Mouse (Mus musculus): ENCODE results near the gene Hoxd1.

The Hoxd1 gene

DNA sequence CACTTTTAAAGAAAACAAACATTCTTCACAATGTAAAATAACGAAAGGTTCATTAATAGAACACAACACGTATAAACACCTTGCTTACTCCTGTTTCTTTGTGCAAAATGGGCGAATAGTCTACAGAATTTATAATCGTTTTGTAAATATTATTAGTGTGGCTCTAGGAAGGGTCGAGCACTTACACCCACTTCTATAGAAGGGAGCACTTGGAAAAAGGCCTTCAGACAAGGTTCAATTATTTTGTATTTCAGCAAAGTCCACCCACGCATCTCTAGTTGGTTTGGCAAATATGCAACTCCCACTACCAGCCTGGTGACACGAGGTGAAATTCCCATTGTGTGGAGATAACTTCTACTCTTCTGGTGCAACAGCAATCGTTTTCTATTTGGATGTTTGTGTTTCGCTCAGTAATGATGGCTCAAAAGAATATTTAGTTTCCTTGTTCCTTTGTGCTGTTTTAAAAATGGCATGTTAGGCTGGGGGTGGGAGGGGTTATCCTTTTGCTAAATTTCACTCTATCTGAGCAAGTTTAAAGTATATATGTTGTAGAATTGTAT lies 14.3 kb upstream of the Hoxd1 start:
- DNase-seq (ENCODE audit: low spot score), result no peak

DNA sequence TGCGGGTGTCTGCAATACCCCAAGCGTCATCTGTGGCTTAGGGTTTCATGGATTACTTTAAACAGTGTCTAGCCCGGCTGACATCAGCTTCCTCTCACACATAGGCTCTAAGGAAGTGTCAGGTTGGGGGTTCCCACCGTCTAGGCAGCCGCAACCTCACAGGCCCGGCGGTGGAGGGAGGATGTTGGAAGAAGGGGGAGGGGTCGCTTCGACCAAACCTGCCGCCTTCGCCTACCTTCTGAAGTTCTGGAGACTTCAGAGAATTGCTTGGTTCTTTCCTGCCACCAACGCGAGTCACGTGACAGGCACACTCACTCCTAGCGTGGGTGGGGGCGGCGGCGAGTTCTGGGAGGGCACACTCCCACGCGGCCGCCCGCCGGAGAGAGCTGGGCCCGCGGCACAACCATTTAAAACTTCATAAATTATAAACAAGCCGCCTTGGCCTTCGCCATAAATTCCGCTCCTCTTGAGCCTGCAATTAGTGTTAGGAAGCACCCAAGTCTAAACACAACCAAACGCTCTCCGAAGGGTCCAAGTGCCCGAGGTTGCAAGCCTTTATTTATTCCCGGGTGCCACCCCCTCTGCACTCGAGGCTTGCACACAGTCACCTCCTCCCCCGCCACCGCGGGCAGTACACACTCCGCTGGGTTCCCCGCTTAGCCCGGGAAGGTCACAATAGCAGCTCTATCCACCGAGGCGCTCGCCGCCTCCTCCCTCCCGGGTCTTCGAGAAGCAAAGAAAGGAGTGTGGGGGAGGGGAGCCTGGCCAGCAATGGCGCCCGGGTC lies 13.3 kb upstream of the Hoxd1 start:
- DNase-seq (ENCODE audit: low spot score), result no peak

DNA sequence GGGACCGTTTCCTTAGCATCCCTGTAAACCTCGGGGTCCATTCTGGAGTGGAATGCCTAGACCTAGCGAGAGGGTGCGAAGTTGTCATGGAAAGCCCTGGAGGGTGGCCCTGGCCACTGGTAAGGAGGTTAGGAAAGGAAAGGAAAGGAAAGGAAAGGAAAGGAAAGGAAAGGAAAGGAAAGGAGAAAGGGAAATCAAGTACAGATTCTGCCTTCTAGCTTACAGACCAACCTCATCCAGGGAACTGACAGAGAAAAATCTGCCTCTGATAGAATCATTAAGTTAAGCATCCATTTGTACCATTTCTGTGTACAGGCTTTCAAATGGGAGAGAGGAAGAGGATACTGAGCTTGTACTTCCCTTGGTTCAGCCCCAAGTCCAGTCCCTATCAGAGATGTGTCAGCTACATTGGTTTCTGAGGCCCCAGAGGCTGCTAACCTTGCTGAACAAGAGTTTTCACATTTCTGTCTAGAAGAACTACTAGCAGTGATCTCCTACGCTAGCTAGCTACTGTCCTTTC lies 12.0 kb upstream of the Hoxd1 start:
- no peak for DNase-seq (ENCODE audit: low spot score)

DNA sequence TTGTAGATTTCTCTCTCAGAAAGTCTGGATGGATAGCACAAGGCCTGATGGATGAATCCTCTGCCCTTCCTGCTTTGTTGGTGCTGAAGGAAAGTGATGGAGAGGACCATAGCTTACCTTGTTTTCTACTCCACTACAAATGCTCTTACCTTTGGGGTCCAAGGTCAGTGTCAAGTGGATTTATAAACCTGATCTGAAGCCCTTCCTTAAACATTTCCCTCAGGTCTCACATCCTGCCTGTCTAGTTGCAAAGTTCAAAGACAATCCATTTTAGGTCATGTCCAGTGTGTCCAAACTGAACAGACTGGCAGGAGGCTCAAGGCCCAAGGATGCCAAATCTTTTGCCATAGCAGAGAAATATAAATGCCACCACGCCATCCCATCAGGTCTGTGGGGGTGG lies 10.9 kb upstream of the Hoxd1 start:
- DNase-seq (ENCODE audit: low spot score), result no peak

DNA sequence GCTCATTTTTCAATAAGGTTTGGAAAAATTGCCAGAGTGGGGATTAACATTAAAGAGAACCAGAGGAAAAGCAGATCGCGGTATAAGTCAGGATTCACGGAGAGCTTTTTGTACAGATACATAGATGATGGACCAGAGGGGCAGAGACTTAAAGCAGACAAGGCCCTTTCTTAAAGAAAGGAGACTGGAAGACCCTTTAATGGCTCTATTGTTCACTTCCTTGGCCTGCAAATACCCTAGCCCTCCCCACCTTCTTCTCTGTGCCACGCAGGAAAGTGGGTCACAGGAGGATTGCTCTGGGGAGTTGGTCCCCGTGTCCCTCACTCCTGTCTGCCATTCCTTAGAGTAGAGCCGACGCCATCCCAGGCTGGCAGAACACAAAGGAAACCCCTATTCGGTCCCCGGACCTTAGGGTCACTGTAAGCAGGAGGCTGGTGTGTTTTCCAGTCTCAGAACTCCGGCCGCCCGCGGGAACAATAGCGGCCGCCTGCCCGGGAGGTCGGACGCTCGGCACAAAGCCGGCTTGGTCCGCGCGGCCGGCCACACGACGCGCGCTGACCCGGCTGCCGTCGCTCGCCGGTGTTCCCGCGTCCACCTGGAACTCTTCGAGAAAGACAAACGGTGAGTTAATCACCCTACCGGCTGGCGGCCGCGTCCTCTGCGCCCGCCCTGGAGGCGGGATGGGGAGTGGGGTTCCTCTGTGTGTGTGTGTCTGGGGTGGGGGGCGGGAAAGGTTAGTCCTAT lies 10.2 kb upstream of the Hoxd1 start:
- no peak for DNase-seq (ENCODE audit: low spot score)

DNA sequence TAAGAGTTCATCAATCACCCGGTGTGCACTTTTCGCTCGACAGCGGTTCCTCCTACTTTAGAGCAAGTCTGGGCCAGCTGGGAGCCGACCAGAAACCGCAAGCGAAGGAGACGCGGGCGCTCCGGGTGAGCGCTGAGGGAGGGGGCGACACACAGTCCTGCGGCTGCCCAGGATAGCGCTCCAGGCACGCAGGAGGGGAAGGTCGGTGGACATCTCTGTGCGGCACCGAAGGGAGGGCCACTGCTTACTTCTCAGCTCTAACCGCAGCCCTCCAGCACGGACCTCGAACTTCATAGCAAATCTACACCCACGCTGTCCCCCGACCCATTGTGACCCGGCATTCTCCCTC lies 9.6 kb upstream of the Hoxd1 start:
- DNase-seq (ENCODE audit: low spot score), result no peak

DNA sequence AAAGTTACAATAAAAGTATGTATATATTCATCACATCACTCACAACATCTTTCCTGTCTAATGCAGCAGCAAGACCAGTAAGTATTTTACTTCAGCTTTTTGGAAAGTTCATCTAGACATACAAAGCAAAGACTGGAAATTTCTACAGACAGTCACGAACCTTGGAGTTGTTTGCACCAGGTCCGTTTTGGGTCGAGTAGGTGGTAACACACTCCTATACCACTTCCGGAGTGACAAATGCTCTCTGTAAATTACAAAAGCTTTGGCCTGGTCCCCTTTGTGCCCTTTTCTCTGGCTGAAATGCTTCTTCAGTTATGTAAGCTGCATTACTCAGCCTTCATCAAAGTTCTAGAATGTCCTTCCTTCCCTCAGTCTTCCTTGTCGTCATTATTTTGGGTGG lies 9.1 kb upstream of the Hoxd1 start:
- DNase-seq (ENCODE audit: low spot score), result no peak

DNA sequence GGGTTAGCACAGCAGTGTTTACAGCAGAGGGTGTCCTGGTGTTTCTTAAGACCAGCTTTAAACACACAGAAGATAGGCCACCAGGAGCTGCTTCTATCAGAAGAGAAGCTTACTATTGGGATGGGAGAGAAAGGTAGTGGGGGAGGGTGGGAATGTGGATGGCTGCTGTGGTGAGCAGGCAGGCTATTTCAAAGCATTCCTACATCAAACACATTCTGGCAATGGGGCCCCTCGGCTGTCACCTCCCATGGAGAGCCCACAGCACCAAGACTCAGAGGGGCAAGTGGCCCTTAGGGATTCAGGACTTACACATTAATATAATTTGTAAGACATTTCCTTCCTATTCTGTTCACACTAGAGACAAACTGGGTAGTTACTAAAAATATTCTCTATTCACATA lies 2.6 kb upstream of the Hoxd1 start:
- DNase-seq (ENCODE audit: low spot score), result no peak

DNA sequence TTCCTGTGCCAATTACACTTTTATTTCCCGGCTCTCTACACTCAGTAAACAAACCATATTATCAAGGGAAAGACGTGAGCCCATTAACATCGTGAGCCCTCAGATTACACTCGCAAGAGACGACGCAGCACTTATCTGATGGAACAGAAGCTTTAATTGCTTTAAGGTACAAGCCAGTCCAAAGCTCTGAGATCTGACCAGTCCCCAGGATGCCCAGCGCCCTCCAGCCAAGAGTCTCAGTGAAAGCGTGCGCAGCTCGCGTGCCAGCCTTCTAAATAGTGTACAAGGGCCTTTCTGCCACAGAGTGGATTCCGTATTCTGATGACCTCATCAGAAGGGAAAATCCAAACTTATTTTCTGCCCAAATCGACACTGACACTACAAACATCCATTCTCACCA lies 839 bp upstream of the Hoxd1 start:
- DNase-seq (ENCODE audit: low spot score), result no peak

DNA sequence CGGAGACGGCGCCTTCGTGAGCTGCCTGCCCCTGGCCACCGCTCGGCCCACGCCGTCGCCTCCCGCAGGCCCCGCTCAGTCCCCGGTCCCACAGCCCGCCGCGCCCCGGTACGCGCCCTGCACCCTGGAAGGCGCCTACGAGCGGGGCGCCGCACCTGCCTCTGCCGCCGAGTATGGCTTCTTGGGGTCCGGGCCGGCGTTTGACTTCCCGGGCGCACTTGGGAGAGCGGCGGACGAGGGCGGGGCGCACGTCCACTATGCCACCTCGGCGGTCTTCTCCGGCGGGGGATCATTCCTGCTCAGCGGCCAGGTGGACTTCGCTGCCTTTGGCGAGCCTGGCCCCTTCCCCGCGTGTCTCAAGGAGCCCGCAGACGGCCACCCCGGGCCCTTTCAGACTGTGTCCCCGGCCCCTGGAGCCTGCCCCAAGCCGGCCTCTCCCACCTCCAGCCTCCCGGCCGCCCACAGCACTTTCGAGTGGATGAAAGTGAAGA lies 510 bp downstream of the Hoxd1 start:
- no peak for DNase-seq (ENCODE audit: low spot score)

DNA sequence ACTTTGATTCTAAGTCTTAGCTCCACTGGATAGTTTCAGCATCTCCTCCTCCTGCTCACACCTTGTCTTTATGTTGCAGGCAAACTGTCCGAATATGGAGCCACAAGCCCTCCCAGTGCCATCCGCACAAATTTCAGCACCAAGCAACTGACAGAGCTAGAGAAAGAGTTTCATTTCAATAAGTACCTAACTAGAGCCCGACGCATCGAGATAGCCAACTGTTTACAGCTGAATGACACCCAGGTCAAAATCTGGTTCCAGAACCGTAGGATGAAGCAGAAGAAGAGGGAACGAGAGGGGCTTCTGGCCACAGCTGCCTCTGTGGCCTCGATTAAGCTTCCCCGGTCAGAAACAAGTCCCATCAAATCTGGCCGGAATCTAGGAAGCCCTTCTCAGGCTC lies 1.2 kb downstream of the Hoxd1 start:
- DNase-seq (ENCODE audit: low spot score), result no peak

DNA sequence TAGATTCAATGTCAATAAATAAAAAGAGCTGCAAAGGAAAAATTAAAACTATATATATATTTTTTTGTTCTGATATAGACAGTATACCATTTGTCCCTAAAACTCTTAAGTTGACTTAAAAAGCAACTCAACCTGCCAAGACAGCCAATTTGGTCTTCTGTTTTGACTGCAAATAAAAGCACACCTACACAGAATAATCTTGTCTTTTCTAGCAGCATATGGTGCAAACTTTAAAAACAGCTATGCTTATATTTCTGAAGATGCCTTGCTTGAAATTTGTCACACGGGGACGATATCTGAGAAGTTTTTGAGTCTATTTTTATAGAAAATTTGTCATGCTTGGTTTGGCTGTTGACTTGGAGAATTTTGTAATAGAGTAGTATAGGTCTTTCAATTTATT lies 11.6 kb downstream of the Hoxd1 start:
- no peak for DNase-seq (ENCODE audit: low spot score)

DNA sequence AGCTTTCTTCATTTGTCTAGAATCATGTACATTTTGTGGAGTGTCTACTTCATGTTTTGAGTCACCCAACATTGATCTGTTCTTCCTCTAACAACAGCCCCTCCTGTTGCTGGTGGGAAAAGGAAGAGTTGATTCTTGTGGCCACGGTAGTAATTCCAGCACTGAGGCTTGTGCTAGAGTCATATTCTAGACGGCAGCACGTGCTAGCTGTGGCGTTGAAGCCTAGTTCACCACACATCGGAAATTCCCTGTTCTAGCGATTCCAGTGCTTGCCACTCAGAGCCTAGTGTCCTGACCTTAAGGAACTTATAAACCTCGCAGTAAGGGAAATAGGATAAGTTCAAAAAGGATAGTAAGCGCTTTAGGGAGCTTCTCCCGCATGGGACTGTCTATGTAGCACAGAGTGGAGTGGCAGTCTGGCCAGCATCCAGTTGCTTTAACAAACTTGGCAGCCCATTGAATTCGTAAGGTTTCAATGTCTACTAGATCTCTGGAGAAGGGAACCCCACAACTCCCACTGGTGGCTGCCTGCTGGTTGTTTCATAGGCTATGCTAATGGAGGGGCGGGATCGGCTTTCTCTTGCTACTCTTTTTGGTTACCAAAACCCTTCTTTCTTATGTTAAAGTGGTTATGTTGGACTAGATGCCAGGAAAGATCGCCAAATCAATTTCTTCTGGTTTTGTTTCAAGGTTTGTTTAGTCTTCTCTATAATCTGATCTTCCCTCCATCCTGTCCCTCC lies 14.9 kb downstream of the Hoxd1 start:
- no peak for DNase-seq (ENCODE audit: low spot score)

DNA sequence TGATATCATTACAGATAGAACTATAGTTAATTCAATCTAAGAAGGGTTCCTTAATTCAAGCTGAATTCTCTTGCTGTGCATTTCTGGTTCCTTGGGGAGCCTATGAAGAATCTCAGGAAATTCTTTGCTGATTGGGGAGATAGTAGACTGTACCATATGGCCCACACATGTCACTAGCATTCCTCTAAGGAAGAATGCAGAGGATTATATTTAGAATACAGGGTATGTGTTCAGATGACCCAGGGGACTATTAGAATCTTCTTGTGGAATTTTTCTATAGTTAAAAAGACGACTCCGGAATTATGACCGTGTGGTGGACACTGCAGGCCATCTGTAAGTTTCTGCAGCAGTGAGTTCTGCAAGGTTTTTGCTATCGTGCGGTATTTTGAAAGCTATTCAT lies 18.6 kb downstream of the Hoxd1 start:
- DNase-seq (ENCODE audit: low spot score), result no peak

DNA sequence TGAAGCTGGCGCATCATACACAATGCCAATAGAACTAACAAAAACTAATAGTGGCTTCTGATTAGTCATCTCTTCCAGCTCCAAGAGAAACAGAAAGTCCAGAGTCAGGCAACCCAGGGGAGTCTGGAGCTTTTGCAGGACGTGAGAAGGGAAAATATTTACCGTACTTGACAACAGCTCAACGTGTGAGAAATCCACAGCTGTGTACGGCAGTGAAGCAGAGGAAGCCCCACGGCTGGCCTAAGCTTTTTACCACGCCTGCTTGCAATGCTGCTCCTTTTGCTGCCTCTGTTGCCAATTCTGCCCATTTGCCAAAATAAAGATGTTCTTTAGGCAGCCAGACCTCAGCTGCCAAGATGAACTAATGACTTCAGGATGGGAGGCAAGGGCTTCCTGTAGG lies 32.8 kb downstream of the Hoxd1 start:
- DNase-seq (ENCODE audit: low spot score), result no peak

DNA sequence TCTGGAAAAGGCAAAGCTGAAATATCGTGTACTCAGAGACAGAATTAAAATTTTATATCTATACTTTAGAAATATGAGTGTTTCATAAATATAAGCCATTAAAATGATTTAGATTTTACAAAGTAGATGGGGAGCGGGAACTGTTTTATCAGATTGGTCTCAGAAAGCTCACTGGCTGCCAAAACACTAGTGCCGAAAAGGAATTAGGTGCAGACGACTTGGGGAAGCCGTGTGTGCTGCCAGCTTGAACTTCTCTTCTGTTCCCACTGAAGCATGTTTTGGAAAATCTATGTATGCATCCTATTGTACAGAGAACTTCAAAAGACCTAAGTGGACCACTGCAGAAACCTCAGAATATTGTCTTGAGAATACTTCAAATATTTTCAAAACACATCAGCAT lies 45.7 kb downstream of the Hoxd1 start:
- no peak for DNase-seq (ENCODE audit: low spot score)
